Mouse (Mus musculus) intestine, embryonic 16.5 days (tissue): Measurements from ENCODE around the gene Btbd8. TPM values are rescaled to one million over a fixed set of nuclear protein-coding genes. Genes with fewer than 3 reads are reported as not detected.

ENCODE experiments used
- ATAC-seq: fragments of 200-750 bp; cut with Nextera tagmentation; 2 replicates; pipeline ENCODE4 v1.8.0; 2017; ENCODE audit warnings: moderate TSS enrichment, moderate library complexity
- H3K27ac ChIP-seq: fragments of 300-500 bp; sonication (generic); 2 replicates; pipeline ENCODE4 v1.5.1; 2014; ENCODE audit warnings: mild to moderate bottlenecking, low read length
- H3K27me3 ChIP-seq: fragments of 300-500 bp; sonication (generic); replicated peaks from 2 replicates; pipeline ENCODE4 v1.6.1; 2014; ENCODE audit warnings: low read length, control low read depth, mixed read lengths; ENCODE audit not compliant: control insufficient read depth, insufficient read depth
- H3K36me3 ChIP-seq: fragments of 300-500 bp; sonication (generic); 2 replicates; pipeline ENCODE4 v1.6.1; 2014; ENCODE audit warnings: low read length, control low read depth; ENCODE audit not compliant: control insufficient read depth, insufficient read depth
- H3K4me1 ChIP-seq: fragments of 300-500 bp; sonication (generic); 2 replicates; pipeline ENCODE4 v1.6.1; 2014; ENCODE audit warnings: low read length, control low read depth, mixed read lengths; ENCODE audit not compliant: control insufficient read depth, insufficient read depth
- H3K4me2 ChIP-seq: fragments of 300-500 bp; sonication (generic); 2 replicates; pipeline ENCODE4 v1.6.1; 2014; ENCODE audit warnings: low read depth, low read length, control low read depth
- H3K4me3 ChIP-seq: fragments of 300-500 bp; sonication (generic); 2 replicates; pipeline ENCODE4 v1.5.1; 2014; ENCODE audit warnings: mild to moderate bottlenecking, low read length
- H3K9ac ChIP-seq: fragments of 300-500 bp; sonication (generic); 2 replicates; pipeline ENCODE4 v1.6.1; 2014; ENCODE audit warnings: low read depth, low read length
- H3K9me3 ChIP-seq: fragments of 300-500 bp; sonication (generic); 2 replicates; pipeline ENCODE4 v1.6.1; 2016; ENCODE audit warnings: low read length, control low read depth; ENCODE audit not compliant: control insufficient read depth
- WGBS: fragments of 180-500 bp; shearing (Covaris S2); extraction: QIAGEN DNeasy Blood & Tissue Kit; methylation state at CpG from one replicate; pipeline ENCODE4 v1.1.7; 2014; 5-methylcytosine and 5-hydroxymethylcytosine counted together
- polyA plus RNA-seq: library from polyadenylated mRNA; unstranded; fragments of >200 nt; fragmentation: Nextera tagmentation; extraction: Ambion mirVana; gene quantifications from 2 replicates; pipeline ENCODE4 v1.2.1, GENCODE M21; 2015

Gene Btbd8
- polyA plus RNA-seq, 1 experiment from 2014 or later: 2.7 TPM

GRCm38 (mm10) chr5:107500741-107501140 is 62.9 kb downstream of the Btbd8 start:
- Histone ChIP-seq H3K27me3 (no peaks in the 10 kb centered on the region), H3K4me2 (no peak overlapping the region), H3K36me3 (no peaks in the 10 kb centered on the region), H3K4me3 (no peak overlapping the region), H3K27ac (no peak overlapping the region), H3K9me3 (no peaks in the 10 kb centered on the region), H3K9ac (no peak overlapping the region), H3K4me1 (no peaks in the 10 kb centered on the region)
- WGBS: 92% methylated on average over 1 of the region's 1 CpGs
- no peak for ATAC-seq

GRCm38 (mm10) chr5:107507321-107507720 is 69.5 kb downstream of the Btbd8 start, which contains the start of gene Gm42669:
Gene Gm42669, plus strand, starts transcription at chr5:107507621.
- H3K4me1 ChIP-seq: no peaks in the 10 kb centered on the region
- ATAC-seq: no peak
- no peaks in the 10 kb centered on the region for H3K27me3 ChIP-seq
- H3K9me3 ChIP-seq: no peaks in the 10 kb centered on the region
- 76% methylated on average over 4 of the region's 4 CpGs for WGBS
- no peak within 1 kb of the TSS for H3K27ac ChIP-seq
- H3K4me3 ChIP-seq: no peak within 1 kb of the TSS
- H3K4me2 ChIP-seq: no peak within 1 kb of the TSS
- no peak within 1 kb of the TSS for H3K9ac ChIP-seq
- no peaks in the 10 kb centered on the region for H3K36me3 ChIP-seq

GRCm38 (mm10) chr5:107510503-107510902 is 72.7 kb downstream of the Btbd8 start:
- Histone ChIP-seq H3K27ac (no peak overlapping the region), H3K4me3 (no peak overlapping the region), H3K36me3 (no peaks in the 10 kb centered on the region), H3K9ac (no peak overlapping the region), H3K4me1 (no peaks in the 10 kb centered on the region), H3K4me2 (no peak overlapping the region), H3K27me3 (no peaks in the 10 kb centered on the region), H3K9me3 (no peaks in the 10 kb centered on the region)
- no peak for ATAC-seq
- WGBS: 84% methylated on average over 10 of the region's 10 CpGs

GRCm38 (mm10) chr5:107511326-107511725 is 73.5 kb downstream of the Btbd8 start:
- 53% methylated on average over 2 of the region's 2 CpGs for WGBS
- H3K9ac ChIP-seq: no peak overlapping the region
- ATAC-seq: no peak
- no peaks in the 10 kb centered on the region for H3K4me1 ChIP-seq
- no peak overlapping the region for H3K27ac ChIP-seq
- H3K27me3 ChIP-seq: no peaks in the 10 kb centered on the region
- no peaks in the 10 kb centered on the region for H3K36me3 ChIP-seq
- H3K9me3 ChIP-seq: no peaks in the 10 kb centered on the region
- no peak overlapping the region for H3K4me2 ChIP-seq
- H3K4me3 ChIP-seq: no peak overlapping the region

- H3K9me3 ChIP-seq: no peaks in the 10 kb centered on the region
- no peak overlapping the region for H3K4me2 ChIP-seq
- ATAC-seq: peak; percentile 52
- H3K36me3 ChIP-seq: no peaks in the 10 kb centered on the region
- no peak overlapping the region for H3K4me3 ChIP-seq
- H3K27ac ChIP-seq: no peak overlapping the region
- H3K4me1 ChIP-seq: no peaks in the 10 kb centered on the region
- H3K9ac ChIP-seq: no peak overlapping the region
- WGBS: 44% methylated on average over 7 of the region's 7 CpGs
- H3K27me3 ChIP-seq: no peaks in the 10 kb centered on the region
These were observed 75.8 kb downstream of the Btbd8 start for GRCm38 (mm10) chr5:107513583-107513982.

- H3K9ac ChIP-seq: no peak overlapping the region
- no peaks in the 10 kb centered on the region for H3K27me3 ChIP-seq
- no peaks in the 10 kb centered on the region for H3K36me3 ChIP-seq
- 96% methylated on average over 3 of the region's 3 CpGs for WGBS
- ATAC-seq: no peak
- H3K27ac ChIP-seq: no peak overlapping the region
- no peak overlapping the region for H3K4me3 ChIP-seq
- no peak overlapping the region for H3K4me2 ChIP-seq
- H3K4me1 ChIP-seq: no peaks in the 10 kb centered on the region
- H3K9me3 ChIP-seq: no peaks in the 10 kb centered on the region
These were observed 77.7 kb downstream of the Btbd8 start for GRCm38 (mm10) chr5:107515453-107515852.

- Histone ChIP-seq H3K27ac (no peak overlapping the region), H3K4me3 (no peak overlapping the region), H3K36me3 (no peaks in the 10 kb centered on the region), H3K9me3 (no peaks in the 10 kb centered on the region), H3K27me3 (no peaks in the 10 kb centered on the region), H3K4me2 (no peak overlapping the region), H3K4me1 (no peaks in the 10 kb centered on the region), H3K9ac (no peak overlapping the region)
- WGBS: 92% methylated on average over 1 of the region's 1 CpGs
- no peak for ATAC-seq
These were observed 78.3 kb downstream of the Btbd8 start for GRCm38 (mm10) chr5:107516087-107516486.

- Histone ChIP-seq H3K27me3 (no peaks in the 10 kb centered on the region), H3K9ac (no peak overlapping the region), H3K4me1 (no peaks in the 10 kb centered on the region), H3K9me3 (no peaks in the 10 kb centered on the region), H3K36me3 (no peaks in the 10 kb centered on the region), H3K4me3 (no peak overlapping the region), H3K4me2 (no peak overlapping the region), H3K27ac (no peak overlapping the region)
- ATAC-seq: no peak
- 88% methylated on average over 4 of the region's 4 CpGs for WGBS
These were observed 80.8 kb downstream of the Btbd8 start for GRCm38 (mm10) chr5:107518602-107519001.

- WGBS: 66% methylated on average over 6 of the region's 6 CpGs
- ATAC-seq: no peak
- no peaks in the 10 kb centered on the region for H3K4me1 ChIP-seq
These were observed 83.6 kb downstream of the Btbd8 start for GRCm38 (mm10) chr5:107521386-107521785.

GRCm38 (mm10) chr5:107521897-107522296 is 84.1 kb downstream of the Btbd8 start:
- no peak overlapping the region for H3K27ac ChIP-seq
- H3K9me3 ChIP-seq: no peaks in the 10 kb centered on the region
- no peaks in the 10 kb centered on the region for H3K4me1 ChIP-seq
- no peaks in the 10 kb centered on the region for H3K27me3 ChIP-seq
- 75% methylated on average over 7 of the region's 7 CpGs for WGBS
- H3K9ac ChIP-seq: no peak overlapping the region
- no peak overlapping the region for H3K4me2 ChIP-seq
- ATAC-seq: no peak
- H3K36me3 ChIP-seq: no peaks in the 10 kb centered on the region
- no peak overlapping the region for H3K4me3 ChIP-seq

More at GRCm38 (mm10) chr5:107521386-107521785, 83.6 kb downstream of the Btbd8 start:
- no peaks in the 10 kb centered on the region for H3K9me3 ChIP-seq
- H3K4me3 ChIP-seq: no peak overlapping the region
- H3K27ac ChIP-seq: no peak overlapping the region
- no peaks in the 10 kb centered on the region for H3K36me3 ChIP-seq
- no peak overlapping the region for H3K9ac ChIP-seq
- no peaks in the 10 kb centered on the region for H3K27me3 ChIP-seq
- no peak overlapping the region for H3K4me2 ChIP-seq
